Mouse (Mus musculus) bone marrow, adult 2 months (tissue): ENCODE data around the gene Foxj2. TPM values are rescaled to one million over a fixed set of nuclear protein-coding genes. Genes with fewer than 3 reads are reported as not detected.

Source experiments
- H3K27ac ChIP-seq: fragments of 200-500 bp; 2 replicates; pipeline ENCODE4 v1.5.1; 2012; ENCODE audit warnings: low read depth, mild to moderate bottlenecking, control low read depth, inconsistent platforms, low read length; ENCODE audit not compliant: control insufficient read depth, poor library complexity, insufficient read depth
- H3K4me1 ChIP-seq: fragments of 200-500 bp; 2 replicates; pipeline ENCODE4 v1.6.1; 2011; ENCODE audit warnings: low read length; ENCODE audit not compliant: control insufficient read depth, insufficient read depth
- H3K4me3 ChIP-seq: fragments of 200-500 bp; replicated peaks from 2 replicates; pipeline ENCODE3; 2011; ENCODE audit warnings: mild to moderate bottlenecking, low read depth, low read length, control low read depth; ENCODE audit not compliant: control insufficient read depth
- CTCF ChIP-seq: fragments of 200-500 bp; IDR thresholded peaks from 2 replicates; pipeline ENCODE4 v1.5.1; 2011; ENCODE audit warnings: low read length, control low read depth; ENCODE audit not compliant: control insufficient read depth, insufficient read depth
- POLR2A ChIP-seq: fragments of 200-500 bp; IDR thresholded peaks from 2 replicates; pipeline ENCODE4 v1.6.1; 2011; ENCODE audit warnings: low read depth, mild to moderate bottlenecking, control low read depth, low read length, borderline replicate concordance; ENCODE audit not compliant: control insufficient read depth
- WGBS: fragments of 180-500 bp; shearing (Covaris S2); methylation state at CpG from one replicate; pipeline ENCODE4 v1.1.7; 2018; 5-methylcytosine and 5-hydroxymethylcytosine counted together
- polyA plus RNA-seq: library from polyadenylated mRNA; stranded (reverse); fragments of >200 nt; gene quantifications from 2 replicates; pipeline ENCODE4 v1.2.4, GENCODE M21; 2011; ENCODE audit warnings: low replicate concordance; ENCODE audit not compliant: missing spikeins, insufficient read depth, insufficient read length

Gene Foxj2
- polyA plus RNA-seq, 1 experiment: 18.0 TPM

GRCm38 (mm10) chr6:122837539-122837938, 17.8 kb downstream of the Foxj2 start:
- no peaks in the 10 kb centered on the region for H3K4me1 ChIP-seq
- no peak overlapping the region for H3K27ac ChIP-seq
- TF ChIP-seq POLR2A: no peak
- TF ChIP-seq CTCF: no peak
- no peak overlapping the region for H3K4me3 ChIP-seq
- 76% methylated on average over 5 of the region's 5 CpGs for WGBS

- TF ChIP-seq CTCF (no peak), POLR2A (no peak)
- Histone ChIP-seq H3K4me3 (no peak overlapping the region), H3K4me1 (no peaks in the 10 kb centered on the region), H3K27ac (no peak overlapping the region)
- 90% methylated on average over 6 of the region's 6 CpGs for WGBS
Measured at GRCm38 (mm10) chr6:122843759-122844158, 24.0 kb downstream of the Foxj2 start.

- TF ChIP-seq POLR2A (no peak), CTCF (no peak)
- Histone ChIP-seq H3K27ac (no peak overlapping the region), H3K4me1 (peaks cover 2% of the 10 kb centered on the region), H3K4me3 (no peak overlapping the region)
- WGBS: 19% methylated on average over 2 of the region's 2 CpGs
Measured at GRCm38 (mm10) chr6:122852696-122853095, 33.0 kb downstream of the Foxj2 start.

- TF ChIP-seq CTCF (no peak), POLR2A (no peak)
- H3K4me3 ChIP-seq: no peak overlapping the region
- WGBS: 74% methylated on average over 12 of the region's 12 CpGs
- H3K4me1 ChIP-seq: peaks cover 2% of the 10 kb centered on the region
- no peak overlapping the region for H3K27ac ChIP-seq
Measured at GRCm38 (mm10) chr6:122854552-122854951, 34.8 kb downstream of the Foxj2 start.

GRCm38 (mm10) chr6:122855955-122856354, 36.2 kb downstream of the Foxj2 start, which contains the start of gene C3ar1:
TSS of gene C3ar1 (minus strand) at chr6:122856161.
- no peak for TF ChIP-seq POLR2A
- TF ChIP-seq CTCF: no peak
- no peak within 1 kb of the TSS for H3K27ac ChIP-seq
- WGBS: 15% methylated on average over 7 of the region's 7 CpGs
- H3K4me1 ChIP-seq: peaks cover 2% of the 10 kb centered on the region
- no peak within 1 kb of the TSS for H3K4me3 ChIP-seq

- TF ChIP-seq POLR2A (no peak), CTCF (peak; percentile 16; the same call in 1 of the 2 replicates)
- H3K4me1 ChIP-seq: peaks cover 6% of the 10 kb centered on the region; the same call in 1 of the 2 replicates
- no peak overlapping the region; the same call in 1 of the 2 replicates for H3K27ac ChIP-seq
- 73% methylated on average over 6 of the region's 6 CpGs for WGBS
- H3K4me3 ChIP-seq: no peak overlapping the region
Measured at GRCm38 (mm10) chr6:122862434-122862833, 42.7 kb downstream of the Foxj2 start.

- Histone ChIP-seq H3K4me1 (peaks cover 6% of the 10 kb centered on the region; the same call in 1 of the 2 replicates), H3K4me3 (no peak overlapping the region), H3K27ac (no peak overlapping the region; the same call in 1 of the 2 replicates)
- TF ChIP-seq POLR2A: no peak
- no peak for TF ChIP-seq CTCF
- WGBS: 39% methylated on average over 1 of the region's 1 CpGs
Measured at GRCm38 (mm10) chr6:122862871-122863270, 43.2 kb downstream of the Foxj2 start.

- WGBS: 52% methylated on average over 4 of the region's 4 CpGs
- Histone ChIP-seq H3K4me3 (no peak overlapping the region), H3K27ac (no peak overlapping the region)
Measured at GRCm38 (mm10) chr6:122867914-122868313, 48.2 kb downstream of the Foxj2 start.

GRCm38 (mm10) chr6:122869846-122870245, 50.1 kb downstream of the Foxj2 start:
- WGBS: 74% methylated on average over 11 of the region's 11 CpGs
- TF ChIP-seq CTCF: no peak
- no peak for TF ChIP-seq POLR2A
- Histone ChIP-seq H3K4me1 (no peaks in the 10 kb centered on the region; the same call in 1 of the 2 replicates), H3K27ac (no peak overlapping the region), H3K4me3 (no peak overlapping the region)

More at GRCm38 (mm10) chr6:122867914-122868313, 48.2 kb downstream of the Foxj2 start:
- TF ChIP-seq CTCF (peak; percentile 48; the same call in 1 of the 2 replicates), POLR2A (no peak)
- H3K4me1 ChIP-seq: peaks cover 6% of the 10 kb centered on the region; the same call in 1 of the 2 replicates

GRCm38 (mm10) chr6:122872800-122873199, 53.1 kb downstream of the Foxj2 start:
- Histone ChIP-seq H3K4me3 (no peak overlapping the region), H3K27ac (no peak overlapping the region; the same call in 1 of the 2 replicates), H3K4me1 (no peaks in the 10 kb centered on the region; the same call in 1 of the 2 replicates)
- 7% methylated on average over 5 of the region's 5 CpGs for WGBS
- TF ChIP-seq CTCF: no peak
- no peak for TF ChIP-seq POLR2A
